Mouse (Mus musculus) stomach, embryonic 14.5 days (tissue): Measurements from ENCODE around the gene Hoxb8. TPM values are rescaled to one million over a fixed set of nuclear protein-coding genes. Genes with fewer than 3 reads are reported as not detected.

Experiments
- ATAC-seq: fragments of 200-750 bp; cut with Nextera tagmentation; 2 replicates; pipeline ENCODE4 v1.8.0; 2017; ENCODE audit warnings: low read depth, moderate TSS enrichment; ENCODE audit not compliant: insufficient number of reproducible peaks, insufficient read depth, low FRiP score
- H3K27ac ChIP-seq: fragments of 300-500 bp; sonication (generic); 2 replicates; pipeline ENCODE4 v1.5.1; 2014; ENCODE audit warnings: mild to moderate bottlenecking, low read length, moderate library complexity, mixed read lengths
- H3K27me3 ChIP-seq: fragments of 300-500 bp; sonication (generic); 2 replicates; pipeline ENCODE4 v1.6.1; 2014; ENCODE audit warnings: low read length, control low read depth, mixed read lengths; ENCODE audit not compliant: control insufficient read depth, insufficient read depth
- H3K36me3 ChIP-seq: fragments of 300-500 bp; sonication (generic); 2 replicates; pipeline ENCODE4 v1.6.1; 2014; ENCODE audit warnings: mild to moderate bottlenecking, control low read depth, low read length, moderate library complexity, mixed read lengths; ENCODE audit not compliant: control insufficient read depth, insufficient read depth
- H3K4me1 ChIP-seq: fragments of 300-500 bp; sonication (generic); 2 replicates; pipeline ENCODE4 v1.6.1; 2014; ENCODE audit warnings: low read length, control low read depth, mixed read lengths; ENCODE audit not compliant: control insufficient read depth, insufficient read depth
- H3K4me2 ChIP-seq: fragments of 300-500 bp; sonication (generic); replicated peaks from 2 replicates; pipeline ENCODE4 v1.6.1; 2014; ENCODE audit warnings: low read depth, low read length, control low read depth
- H3K4me3 ChIP-seq: fragments of 300-500 bp; sonication (generic); 2 replicates; pipeline ENCODE4 v1.5.1; 2014; ENCODE audit warnings: low read depth, low read length, control low read depth
- H3K9ac ChIP-seq: fragments of 300-500 bp; sonication (generic); replicated peaks from 2 replicates; pipeline ENCODE4 v1.6.1; 2014; ENCODE audit warnings: low read depth, mild to moderate bottlenecking, control low read depth, low read length, moderate library complexity, mixed read lengths
- H3K9me3 ChIP-seq: fragments of 300-500 bp; sonication (generic); 2 replicates; pipeline ENCODE4 v1.6.1; 2016; ENCODE audit warnings: low read depth, low read length, control low read depth; ENCODE audit not compliant: control insufficient read depth
- WGBS: fragments of 180-500 bp; shearing (Covaris S2); extraction: QIAGEN DNeasy Blood & Tissue Kit; methylation state at CpG from one replicate; pipeline ENCODE4 v1.1.7; 2014; 5-methylcytosine and 5-hydroxymethylcytosine counted together
- polyA plus RNA-seq: library from polyadenylated mRNA; unstranded; fragments of >200 nt; fragmentation: Nextera tagmentation; extraction: Ambion mirVana; gene quantifications from 2 replicates; pipeline ENCODE4 v1.2.1, GENCODE M21; 2014

The Hoxb8 gene
- polyA plus RNA-seq, 1 experiment from 2014 or later, result 2.3 TPM

- Histone ChIP-seq H3K4me3 (no peak overlapping the region), H3K4me1 (no peaks in the 10 kb centered on the region), H3K27me3 (peaks cover 34% of the 10 kb centered on the region), H3K36me3 (no peaks in the 10 kb centered on the region), H3K9ac (no peak overlapping the region), H3K27ac (no peak overlapping the region), H3K4me2 (peak overlapping the region; percentile 18; the same call in 1 of the 2 replicates), H3K9me3 (no peaks in the 10 kb centered on the region)
- no peak for ATAC-seq
- 21% methylated on average over 8 of the region's 8 CpGs for WGBS
Measured at GRCm38 (mm10) chr11:96280399-96281378, 1.0 kb upstream of the Hoxb8 start.

GRCm38 (mm10) chr11:96281396-96281795 is 309 bp upstream of the Hoxb8 start:
- Histone ChIP-seq H3K4me2 (peak overlapping the region; percentile 18; the same call in 1 of the 2 replicates), H3K27me3 (peaks cover 31% of the 10 kb centered on the region), H3K4me1 (no peaks in the 10 kb centered on the region), H3K36me3 (no peaks in the 10 kb centered on the region), H3K9me3 (no peaks in the 10 kb centered on the region), H3K4me3 (no peak overlapping the region), H3K27ac (no peak overlapping the region), H3K9ac (no peak overlapping the region)
- ATAC-seq, result no peak
- 13% methylated on average over 18 of the region's 18 CpGs for WGBS

GRCm38 (mm10) chr11:96282795-96283430 is 1.2 kb downstream of the Hoxb8 start:
- Histone ChIP-seq H3K9me3 (no peaks in the 10 kb centered on the region), H3K9ac (peak overlapping the region; percentile 60), H3K4me3 (peak overlapping the region; percentile 43), H3K36me3 (no peaks in the 10 kb centered on the region), H3K27me3 (peaks cover 26% of the 10 kb centered on the region), H3K4me2 (peak overlapping the region; percentile 51), H3K4me1 (0 out of 2 replicates have a peak, but pooled peaks cover 4% of the 10 kb centered on the region), H3K27ac (peak overlapping the region; percentile 89)
- ATAC-seq, result no peak
- WGBS, result under 1% methylated on average over 49 of the region's 49 CpGs

GRCm38 (mm10) chr11:96284041-96284749 is 2.5 kb downstream of the Hoxb8 start:
- Histone ChIP-seq H3K4me3 (peak overlapping the region; percentile 43), H3K4me1 (0 out of 2 replicates have a peak, but pooled peaks cover 4% of the 10 kb centered on the region), H3K4me2 (peak overlapping the region; percentile 51), H3K27ac (peak overlapping the region; percentile 89), H3K9me3 (no peaks in the 10 kb centered on the region), H3K27me3 (peaks cover 34% of the 10 kb centered on the region), H3K36me3 (no peaks in the 10 kb centered on the region), H3K9ac (peak overlapping the region; percentile 60)
- ATAC-seq, result peak; percentile 24; the same call in 1 of the 2 replicates
- under 1% methylated on average over 49 of the region's 49 CpGs for WGBS

- Histone ChIP-seq H3K4me3 (peak overlapping the region; percentile 43), H3K27ac (peak overlapping the region; percentile 89), H3K4me1 (0 out of 2 replicates have a peak, but pooled peaks cover 4% of the 10 kb centered on the region), H3K36me3 (no peaks in the 10 kb centered on the region), H3K9ac (peak overlapping the region; percentile 60), H3K9me3 (no peaks in the 10 kb centered on the region), H3K4me2 (peak overlapping the region; percentile 51), H3K27me3 (peaks cover 31% of the 10 kb centered on the region)
- ATAC-seq, result peak; percentile 72
- under 1% methylated on average over 32 of the region's 37 CpGs for WGBS
Measured at GRCm38 (mm10) chr11:96284774-96285734, 3.3 kb downstream of the Hoxb8 start.

GRCm38 (mm10) chr11:96285771-96286738 is 4.3 kb downstream of the Hoxb8 start, which contains the start of gene Hoxb7:
TSS of gene Hoxb7 (plus strand) at chr11:96286623.
- Histone ChIP-seq H3K9ac (peak within 1 kb of the TSS; percentile 61), H3K4me3 (peak within 1 kb of the TSS; percentile 43)
- ATAC-seq, result no peak

More at GRCm38 (mm10) chr11:96285771-96286738, 4.3 kb downstream of the Hoxb8 start, which contains the start of gene Hoxb7:
- H3K36me3 ChIP-seq, result no peaks in the 10 kb centered on the region
- 1% methylated on average over 43 of the region's 43 CpGs for WGBS
- peaks cover 25% of the 10 kb centered on the region for H3K27me3 ChIP-seq
- peak within 1 kb of the TSS; percentile 89 for H3K27ac ChIP-seq
- H3K9me3 ChIP-seq, result no peaks in the 10 kb centered on the region
- H3K4me2 ChIP-seq, result peak within 1 kb of the TSS; percentile 51
- H3K4me1 ChIP-seq, result 0 out of 2 replicates have a peak, but pooled peaks cover 4% of the 10 kb centered on the region
